Mouse (Mus musculus) midbrain, embryonic 11.5 days (tissue): Measurements from ENCODE around the gene Tmc5. TPM values are rescaled to one million over a fixed set of nuclear protein-coding genes. Genes with fewer than 3 reads are reported as not detected.

ENCODE experiments used
- ATAC-seq: fragments of 200-750 bp; cut with Nextera tagmentation; 2 replicates; pipeline ENCODE4 v1.8.0; 2017; ENCODE audit warnings: moderate TSS enrichment, moderate library complexity; ENCODE audit not compliant: low FRiP score
- DNase-seq: peaks from one replicate; pipeline ENCODE4 v3.0.0; 2015; ENCODE audit warnings: low spot score; ENCODE audit errors: missing footprints
- H3K27ac ChIP-seq: fragments of 300-500 bp; sonication (generic); 2 replicates; pipeline ENCODE4 v1.5.1; 2014; ENCODE audit warnings: low read depth, low read length
- H3K27me3 ChIP-seq: fragments of 300-500 bp; sonication (generic); 2 replicates; pipeline ENCODE4 v1.6.1; 2014; ENCODE audit warnings: mild to moderate bottlenecking, low read length, moderate library complexity, mixed read lengths; ENCODE audit not compliant: control insufficient read depth, insufficient read depth
- H3K36me3 ChIP-seq: fragments of 300-500 bp; sonication (generic); 2 replicates; pipeline ENCODE4 v1.6.1; 2014; ENCODE audit warnings: mild to moderate bottlenecking, low read length, moderate library complexity, mixed read lengths; ENCODE audit not compliant: control insufficient read depth, insufficient read depth
- H3K4me1 ChIP-seq: fragments of 300-500 bp; sonication (generic); 2 replicates; pipeline ENCODE4 v1.6.1; 2014; ENCODE audit warnings: low read length; ENCODE audit not compliant: control insufficient read depth, insufficient read depth
- H3K4me2 ChIP-seq: fragments of 300-500 bp; sonication (generic); 2 replicates; pipeline ENCODE4 v1.6.1; 2014; ENCODE audit warnings: mild to moderate bottlenecking, moderate library complexity
- H3K4me3 ChIP-seq: fragments of 300-500 bp; sonication (generic); 2 replicates; pipeline ENCODE4 v1.5.1; 2014; ENCODE audit warnings: low read depth, low read length
- H3K9ac ChIP-seq: fragments of 300-500 bp; sonication (generic); 2 replicates; pipeline ENCODE4 v1.6.1; 2014; ENCODE audit warnings: low read length
- H3K9me3 ChIP-seq: fragments of 300-500 bp; sonication (generic); 2 replicates; pipeline ENCODE4 v1.6.1; 2016; ENCODE audit warnings: low read length; ENCODE audit not compliant: control insufficient read depth
- WGBS: fragments of 180-500 bp; shearing (Covaris S2); extraction: QIAGEN DNeasy Blood & Tissue Kit; methylation state at CpG from one replicate; pipeline ENCODE4 v1.1.7; 2014; 5-methylcytosine and 5-hydroxymethylcytosine counted together
- polyA plus RNA-seq: library from polyadenylated mRNA; unstranded; fragments of >200 nt; fragmentation: Nextera tagmentation; extraction: Ambion mirVana; gene quantifications from 2 replicates; pipeline ENCODE4 v1.2.1, GENCODE M21; 2014

The Tmc5 gene
- polyA plus RNA-seq, 1 experiment from 2014 or later = 0.19 TPM

DNA sequence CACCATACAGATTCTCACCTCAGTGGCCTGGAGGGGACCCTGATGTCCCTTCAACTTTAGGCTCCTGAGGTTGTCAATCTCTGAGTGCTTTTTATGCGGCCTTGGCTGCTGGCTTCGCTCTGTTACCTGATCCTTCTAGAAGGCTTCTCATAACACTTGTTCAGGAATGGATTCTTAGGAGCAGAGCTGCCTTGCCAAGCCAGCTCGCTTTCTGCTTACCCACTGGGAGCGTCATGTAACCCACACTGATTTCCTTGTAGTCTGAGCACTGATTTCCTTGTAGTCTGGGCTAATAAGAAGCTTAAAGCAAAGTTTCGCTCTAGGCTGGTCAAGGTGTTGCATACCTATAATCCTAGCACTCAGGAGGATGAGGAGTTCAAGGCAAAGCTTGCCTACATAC, 21.0 kb downstream of the Tmc5 start:
- Histone ChIP-seq H3K27me3 (no peaks in the 10 kb centered on the region), H3K36me3 (no peaks in the 10 kb centered on the region), H3K9me3 (no peaks in the 10 kb centered on the region), H3K27ac (no peak overlapping the region), H3K4me2 (no peak overlapping the region), H3K4me1 (no peaks in the 10 kb centered on the region), H3K9ac (no peak overlapping the region), H3K4me3 (no peak overlapping the region)
- WGBS = 86% methylated on average over 5 of the region's 5 CpGs
- no peak for ATAC-seq
- no peak for DNase-seq

DNA sequence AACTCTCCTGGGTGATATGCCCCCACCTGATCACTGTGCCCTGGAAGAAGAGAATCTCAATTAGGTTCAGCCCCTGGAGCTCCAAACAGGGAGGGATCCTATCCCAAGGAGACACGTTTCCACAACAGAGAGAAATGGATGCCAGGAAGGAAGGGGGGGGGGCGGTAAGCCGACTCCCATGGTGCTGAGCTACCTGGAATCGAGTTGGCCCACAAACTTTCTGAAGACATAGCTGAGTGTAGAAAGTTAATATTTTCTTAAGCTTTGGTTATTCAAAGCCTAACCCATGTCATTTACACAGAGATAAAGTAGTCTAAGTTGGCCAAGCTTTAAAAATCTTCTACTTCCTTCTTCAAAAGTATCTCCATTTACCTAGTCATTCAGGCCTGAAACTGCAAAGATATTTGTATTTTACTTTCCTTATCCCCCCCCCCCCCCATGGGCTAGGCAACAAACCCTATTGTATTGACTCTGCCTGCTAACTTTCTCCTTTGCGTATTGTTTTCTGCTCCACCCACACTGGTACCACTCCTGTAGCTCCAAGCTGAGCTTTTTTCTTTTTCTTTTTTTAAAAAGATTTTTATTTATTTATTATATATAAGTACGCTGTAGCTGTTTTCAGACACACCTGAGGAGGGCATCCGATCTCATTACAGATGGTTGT, 23.3 kb downstream of the Tmc5 start:
- Histone ChIP-seq H3K36me3 (no peaks in the 10 kb centered on the region), H3K4me1 (no peaks in the 10 kb centered on the region), H3K9ac (no peak overlapping the region), H3K4me2 (no peak overlapping the region), H3K4me3 (no peak overlapping the region), H3K9me3 (no peaks in the 10 kb centered on the region), H3K27ac (no peak overlapping the region), H3K27me3 (no peaks in the 10 kb centered on the region)
- no peak for ATAC-seq
- WGBS = 90% methylated on average over 7 of the region's 7 CpGs
- DNase-seq = no peak

DNA sequence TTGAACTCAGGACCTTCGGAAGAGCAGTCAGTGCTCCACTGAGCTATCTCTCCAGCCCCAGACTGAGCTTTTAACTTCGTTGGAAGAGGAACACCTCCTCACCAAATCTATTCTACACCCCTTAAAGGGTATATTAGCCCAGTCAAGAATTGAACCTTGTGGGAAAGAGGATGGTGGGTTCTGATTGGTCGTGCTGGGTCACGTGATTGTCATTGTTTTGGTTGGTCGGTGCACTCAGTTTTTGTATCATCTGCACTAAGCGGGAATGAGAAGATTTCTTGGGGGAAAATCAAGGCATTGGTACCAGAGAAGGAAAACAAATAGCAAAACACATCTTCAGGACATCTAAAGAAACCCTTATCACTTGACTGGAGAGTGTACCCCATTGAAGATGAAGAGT, 24.0 kb downstream of the Tmc5 start:
- no peak overlapping the region for H3K27ac ChIP-seq
- WGBS = 80% methylated on average over 6 of the region's 6 CpGs
- no peak overlapping the region for H3K4me3 ChIP-seq
- DNase-seq (no peak), ATAC-seq (no peak)
- no peaks in the 10 kb centered on the region for H3K4me1 ChIP-seq
- no peak overlapping the region for H3K4me2 ChIP-seq
- no peak overlapping the region for H3K9ac ChIP-seq
- no peaks in the 10 kb centered on the region for H3K9me3 ChIP-seq
- no peaks in the 10 kb centered on the region for H3K36me3 ChIP-seq
- H3K27me3 ChIP-seq = no peaks in the 10 kb centered on the region

GRCm38 (mm10) chr7:118627550-118628298, 30.6 kb downstream of the Tmc5 start:
- Histone ChIP-seq H3K4me2 (no peak overlapping the region), H3K4me1 (no peaks in the 10 kb centered on the region), H3K27me3 (no peaks in the 10 kb centered on the region), H3K27ac (no peak overlapping the region), H3K9ac (no peak overlapping the region), H3K9me3 (no peaks in the 10 kb centered on the region), H3K4me3 (no peak overlapping the region), H3K36me3 (no peaks in the 10 kb centered on the region)
- DNase-seq (no peak), ATAC-seq (no peak)
- WGBS = 80% methylated on average over 13 of the region's 13 CpGs

DNA sequence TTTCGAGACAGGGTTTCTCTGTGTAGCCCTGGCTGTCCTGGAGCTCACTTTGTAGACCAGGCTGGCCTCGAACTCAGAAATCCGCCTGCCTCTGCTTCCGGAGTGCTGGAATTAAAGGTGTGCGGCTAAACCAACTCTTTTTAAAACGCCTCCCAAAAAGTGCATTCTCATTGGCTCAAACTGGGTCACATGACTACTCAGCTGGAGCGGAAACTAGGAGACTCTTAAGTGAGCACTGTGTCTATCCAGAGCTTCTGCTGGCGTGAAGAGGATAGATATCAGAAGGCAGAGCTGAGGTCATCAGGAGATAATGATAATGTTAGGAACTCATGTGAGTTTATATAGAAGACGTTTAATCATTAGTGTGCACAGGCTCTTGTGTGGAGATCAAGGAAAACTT, 36.0 kb downstream of the Tmc5 start:
- no peak overlapping the region for H3K4me3 ChIP-seq
- no peak overlapping the region for H3K4me2 ChIP-seq
- H3K27me3 ChIP-seq = no peaks in the 10 kb centered on the region
- no peak overlapping the region for H3K27ac ChIP-seq
- no peaks in the 10 kb centered on the region for H3K9me3 ChIP-seq
- H3K36me3 ChIP-seq = no peaks in the 10 kb centered on the region
- H3K4me1 ChIP-seq = no peaks in the 10 kb centered on the region
- no peak for ATAC-seq
- no peak for DNase-seq
- no peak overlapping the region for H3K9ac ChIP-seq
- 86% methylated on average over 9 of the region's 9 CpGs for WGBS

DNA sequence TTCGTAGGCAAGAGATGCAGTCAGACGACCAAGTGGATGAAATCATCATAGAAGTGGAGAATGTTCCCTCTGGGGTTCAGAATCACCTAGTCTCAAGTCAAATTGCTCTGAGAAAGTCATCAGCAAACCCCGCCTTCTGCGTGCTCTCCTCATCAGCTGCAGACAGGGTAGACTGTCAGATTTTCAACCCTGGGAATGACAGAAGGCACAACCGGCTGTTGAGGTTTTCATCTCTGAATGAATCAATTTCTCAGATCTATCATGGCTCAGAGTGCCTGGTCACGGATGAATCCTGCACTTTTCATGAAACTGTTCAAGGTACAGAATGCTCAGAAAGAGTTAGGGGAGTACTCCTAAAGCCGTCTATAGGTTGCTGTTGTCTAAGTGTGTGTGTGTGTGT, 36.9 kb downstream of the Tmc5 start:
- Histone ChIP-seq H3K27me3 (no peaks in the 10 kb centered on the region), H3K9ac (no peak overlapping the region), H3K4me1 (no peaks in the 10 kb centered on the region), H3K9me3 (no peaks in the 10 kb centered on the region), H3K4me2 (no peak overlapping the region), H3K36me3 (no peaks in the 10 kb centered on the region), H3K4me3 (no peak overlapping the region), H3K27ac (no peak overlapping the region)
- WGBS = 90% methylated on average over 7 of the region's 7 CpGs
- no peak for ATAC-seq
- no peak for DNase-seq

DNA sequence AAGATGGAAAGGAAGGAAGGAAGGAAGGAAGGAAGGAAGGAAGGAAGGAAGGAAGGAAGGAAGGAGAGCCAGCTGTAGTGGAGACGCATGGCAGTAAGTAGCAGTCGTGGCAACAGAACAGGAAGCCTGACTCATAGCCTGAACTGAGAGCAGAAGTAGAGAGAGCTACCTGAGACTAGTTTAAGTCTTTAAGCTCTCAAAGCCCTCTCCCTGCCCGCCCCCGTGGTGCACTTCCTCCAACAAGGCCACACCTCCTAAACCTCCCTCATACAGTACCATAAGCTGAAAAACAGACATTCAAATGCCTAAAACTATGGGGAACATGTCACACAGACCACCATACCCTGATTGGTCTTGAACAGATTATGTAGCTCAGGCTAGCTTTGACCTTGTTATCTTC, 40.4 kb downstream of the Tmc5 start:
- ATAC-seq = no peak

DNA sequence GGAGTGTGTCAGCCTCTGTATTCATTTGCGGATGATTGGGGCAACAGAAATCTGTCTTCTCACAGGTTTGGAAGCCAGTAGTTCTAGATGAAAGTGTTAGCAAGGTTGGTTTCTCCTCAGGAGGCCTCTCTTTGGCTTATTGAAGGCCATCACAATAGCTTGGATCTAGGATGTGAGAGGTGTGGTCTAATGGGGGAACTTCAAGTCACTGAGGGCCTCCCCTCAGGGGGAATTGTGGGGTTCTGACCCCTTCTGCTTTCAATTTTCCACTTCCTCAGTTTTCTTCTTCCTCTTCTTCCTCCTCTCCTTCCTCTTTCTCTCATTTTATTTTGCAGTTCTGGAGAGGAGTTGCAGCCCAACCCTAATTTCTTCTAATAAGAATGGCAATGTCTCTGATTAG, 49.1 kb downstream of the Tmc5 start:
- Histone ChIP-seq H3K4me1 (no peaks in the 10 kb centered on the region), H3K4me2 (no peak overlapping the region), H3K27me3 (no peaks in the 10 kb centered on the region), H3K4me3 (no peak overlapping the region), H3K27ac (no peak overlapping the region), H3K9ac (no peak overlapping the region), H3K9me3 (no peaks in the 10 kb centered on the region), H3K36me3 (no peaks in the 10 kb centered on the region)
- ATAC-seq (no peak), DNase-seq (no peak)
- 88% methylated on average over 1 of the region's 1 CpGs for WGBS

More for the DNA sequence above, 40.4 kb downstream of the Tmc5 start:
- H3K27ac ChIP-seq = no peak overlapping the region
- H3K4me1 ChIP-seq = no peaks in the 10 kb centered on the region
- no peaks in the 10 kb centered on the region for H3K27me3 ChIP-seq
- 63% methylated on average over 4 of the region's 4 CpGs for WGBS
- H3K4me2 ChIP-seq = no peak overlapping the region
- no peaks in the 10 kb centered on the region for H3K36me3 ChIP-seq
- no peak for DNase-seq
- no peak overlapping the region for H3K4me3 ChIP-seq
- H3K9ac ChIP-seq = no peak overlapping the region
- no peaks in the 10 kb centered on the region for H3K9me3 ChIP-seq

DNA sequence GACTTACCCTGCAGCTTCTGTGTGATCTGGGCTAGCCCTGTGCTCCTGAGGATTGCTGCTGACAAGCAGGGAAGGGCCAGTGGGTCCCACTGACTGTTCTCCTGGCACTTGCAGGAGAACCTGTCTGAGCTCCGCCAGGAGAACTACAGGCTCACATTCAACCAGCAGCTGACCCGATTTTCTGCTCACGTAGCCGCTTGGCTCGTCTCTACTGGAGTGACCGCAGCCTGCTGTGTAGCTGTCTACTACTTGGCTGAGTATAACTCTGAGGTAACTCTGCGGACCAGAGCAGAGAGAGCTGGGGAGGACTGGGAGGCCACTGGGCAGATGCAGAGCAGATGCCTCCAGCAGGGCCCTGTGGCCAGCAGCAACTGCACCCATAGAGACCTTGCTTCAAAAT, 52.2 kb downstream of the Tmc5 start:
- H3K9ac ChIP-seq = no peak overlapping the region
- no peak overlapping the region for H3K4me3 ChIP-seq
- 85% methylated on average over 7 of the region's 7 CpGs for WGBS
- no peaks in the 10 kb centered on the region for H3K27me3 ChIP-seq
- ATAC-seq (no peak), DNase-seq (no peak)
- H3K27ac ChIP-seq = no peak overlapping the region
- H3K4me1 ChIP-seq = no peaks in the 10 kb centered on the region
- no peaks in the 10 kb centered on the region for H3K36me3 ChIP-seq
- H3K4me2 ChIP-seq = no peak overlapping the region
- H3K9me3 ChIP-seq = no peaks in the 10 kb centered on the region
